Mouse (Mus musculus): ENCODE data around the gene Cmtm4.
A peak's percentile ranks its signal among the peaks of the same experiment; 100 is the strongest.
"Not testable (repeated sequence)": the region's sequence is repeated elsewhere in the genome, so short reads cannot be mapped to it uniquely, and the experiment has no call there.

The Cmtm4 gene

DNA sequence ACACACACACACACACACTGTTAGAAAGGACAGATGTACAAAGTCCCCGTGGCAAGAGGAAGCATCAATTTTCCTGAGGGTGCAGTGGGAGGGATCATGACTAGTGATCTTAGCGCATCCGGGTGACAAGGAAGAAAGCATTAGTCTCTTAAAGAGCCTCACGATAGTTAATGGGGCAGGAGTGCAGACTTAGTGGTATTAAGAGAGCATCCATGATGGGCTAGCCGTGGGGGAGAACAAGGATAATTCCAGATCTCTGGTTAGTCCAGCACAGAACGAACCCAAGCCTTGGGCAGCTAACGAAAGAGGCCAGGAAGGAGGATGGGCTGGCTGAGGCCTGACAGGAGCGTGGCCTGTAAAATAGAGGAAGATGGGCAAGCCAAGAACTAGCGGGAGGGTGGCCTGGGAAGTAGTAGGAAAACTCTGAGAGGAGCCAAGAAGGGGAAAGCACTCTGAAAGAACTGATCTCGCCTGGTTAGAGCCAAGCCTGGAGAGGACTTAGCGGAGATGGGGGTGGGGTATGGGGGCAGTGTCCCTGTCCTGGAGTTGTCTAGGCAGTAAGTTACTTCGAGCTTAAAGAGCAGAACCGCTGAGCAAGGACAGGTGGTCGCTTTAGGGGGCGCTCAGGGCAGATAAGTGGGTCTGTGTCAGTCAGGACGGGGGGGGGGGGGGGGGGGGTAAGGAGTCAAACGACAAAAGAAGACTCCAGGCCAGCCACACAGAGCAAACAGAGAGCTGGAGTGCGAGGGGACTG is 56.2 kb downstream of the Cmtm4 start, which contains the start of gene Cmtm3:
Cmtm3 (plus strand) TSS at position 182 of the 754 bp plus-strand sequence.
- DNase-seq (ENCODE audit: low spot score in 2 of 2), result peak in 1 of 2 experiments; percentile 20

- no peak for DNase-seq (ENCODE audit: low spot score in 2 of 2)
Measured at GRCm38 (mm10) chr8:104337890-104338289, 57.7 kb downstream of the Cmtm4 start.

- DNase-seq (ENCODE audit: low spot score in 2 of 2), result no peak
Measured at GRCm38 (mm10) chr8:104336806-104337205, 58.8 kb downstream of the Cmtm4 start.

GRCm38 (mm10) chr8:104334196-104334595 is 61.4 kb downstream of the Cmtm4 start:
- DNase-seq (ENCODE audit: low spot score in 2 of 2), result no peak

DNA sequence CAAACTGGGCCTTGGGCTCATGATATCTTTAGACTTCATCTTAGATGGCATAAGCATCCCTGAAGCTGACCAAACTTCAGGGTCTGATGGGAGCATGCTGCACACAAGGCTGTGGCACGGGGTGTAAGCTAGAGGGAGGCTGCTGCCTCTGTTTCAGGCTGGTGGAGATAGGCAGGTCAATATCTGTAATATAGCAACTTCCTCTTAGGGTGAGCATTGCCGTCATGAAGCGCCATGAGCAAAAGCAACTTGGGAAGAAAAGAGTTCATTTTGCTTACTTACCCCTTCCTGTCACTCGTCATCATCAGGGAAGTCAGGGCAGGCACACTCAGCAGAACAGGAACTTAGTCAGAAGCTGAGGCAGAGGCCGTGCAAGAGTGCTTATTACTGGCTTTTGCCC is 61.8 kb downstream of the Cmtm4 start:
- no peak for DNase-seq (ENCODE audit: low spot score in 2 of 2)

DNA sequence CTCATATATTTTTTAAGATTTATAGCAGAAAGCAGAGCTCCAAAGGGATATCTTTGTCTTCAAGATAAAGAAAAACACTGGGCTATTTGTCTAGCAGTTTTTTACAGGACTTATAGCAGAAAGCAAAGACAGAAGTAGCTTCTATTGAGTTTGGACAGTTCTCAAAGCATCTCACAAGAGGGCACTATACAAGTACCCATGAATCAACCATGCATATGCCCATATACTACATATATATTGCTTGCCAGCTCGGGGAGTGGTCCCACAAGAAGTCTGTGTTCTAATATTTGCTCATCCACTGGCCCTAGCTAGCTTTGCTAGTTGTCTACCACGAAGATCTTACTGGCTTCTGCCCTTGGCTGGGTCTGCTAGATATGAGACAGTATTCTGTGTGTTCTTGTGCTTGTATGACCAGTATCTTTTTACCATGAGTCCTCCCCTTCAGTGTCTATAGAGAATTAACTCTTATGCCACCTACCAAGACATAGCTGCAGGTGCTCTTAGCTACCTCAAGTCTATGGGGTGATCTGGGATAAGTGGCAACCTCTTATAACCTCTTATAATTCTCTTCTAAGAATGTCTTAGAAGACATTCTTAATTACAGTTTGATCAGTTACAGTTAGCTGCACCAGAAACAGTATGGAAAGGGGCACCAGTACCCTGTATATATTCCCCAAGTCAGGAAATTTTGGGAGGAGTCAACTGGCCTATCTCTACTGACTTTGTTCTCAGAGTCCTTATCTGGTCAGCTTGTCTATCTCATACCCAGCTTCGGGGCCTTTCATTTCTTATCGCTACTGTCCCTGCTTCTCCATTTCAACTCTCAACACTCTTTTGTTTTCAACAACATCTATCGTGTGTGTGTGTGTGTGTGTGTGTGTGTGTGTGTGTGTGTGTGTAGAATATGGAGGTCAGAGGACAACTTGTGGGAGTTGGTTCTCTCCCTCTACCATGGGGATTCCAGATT is 62.7 kb downstream of the Cmtm4 start:
- DNase-seq (ENCODE audit: low spot score in 2 of 2), result no peak

GRCm38 (mm10) chr8:104321930-104322329 is 73.7 kb downstream of the Cmtm4 start, which contains the start of gene Cmtm2b:
Gene Cmtm2b (plus strand): TSS chr8:104322230.
- not testable (repeated sequence) for DNase-seq (ENCODE audit: low spot score in 2 of 2)

DNA sequence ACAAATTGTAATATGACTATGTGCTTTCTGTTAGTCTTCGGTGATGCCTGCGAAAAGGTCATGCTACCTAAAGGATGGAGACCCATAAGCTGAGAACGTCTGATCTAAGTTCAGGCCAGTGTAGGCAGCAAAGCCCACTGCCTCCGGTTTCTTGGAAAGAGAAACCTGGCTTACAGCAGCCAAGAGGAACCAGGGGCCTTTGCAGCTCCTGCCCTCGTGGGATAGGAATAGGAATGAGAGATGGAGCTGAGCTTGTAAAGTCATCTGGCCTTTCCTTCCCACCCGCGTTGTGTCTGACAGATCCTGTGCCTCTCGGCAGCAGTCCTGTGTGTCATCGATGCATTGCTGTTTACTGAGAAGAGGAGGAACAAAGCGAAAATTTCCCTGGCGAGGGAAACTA is 74.3 kb downstream of the Cmtm4 start, which contains the start of gene Gm11020:
Gm11020 (plus strand) TSS at position 301 of the 400 bp plus-strand sequence.
- not testable (repeated sequence) for DNase-seq (ENCODE audit: low spot score in 2 of 2)

DNA sequence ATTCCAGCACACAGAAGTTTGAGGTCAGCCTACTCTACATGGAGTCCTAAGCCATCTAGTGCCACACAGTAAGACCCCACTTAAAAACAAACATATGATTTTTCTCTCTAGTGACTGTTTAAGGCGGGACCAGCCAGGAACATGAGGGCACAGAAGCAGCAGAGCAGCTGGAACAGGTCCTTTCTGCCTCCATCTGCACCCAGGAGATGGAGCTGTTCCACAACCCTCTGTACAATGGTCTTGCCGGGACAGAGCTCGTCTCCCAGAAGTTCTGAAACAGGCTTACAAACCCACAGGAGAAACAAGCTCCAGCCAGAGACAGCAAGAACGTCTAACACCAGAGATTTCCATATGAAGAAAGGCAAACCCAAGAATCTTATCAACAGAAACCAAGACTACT is 82.3 kb downstream of the Cmtm4 start:
- DNase-seq (ENCODE audit: low spot score in 2 of 2), result peak in 1 of 2 experiments; percentile 6

DNA sequence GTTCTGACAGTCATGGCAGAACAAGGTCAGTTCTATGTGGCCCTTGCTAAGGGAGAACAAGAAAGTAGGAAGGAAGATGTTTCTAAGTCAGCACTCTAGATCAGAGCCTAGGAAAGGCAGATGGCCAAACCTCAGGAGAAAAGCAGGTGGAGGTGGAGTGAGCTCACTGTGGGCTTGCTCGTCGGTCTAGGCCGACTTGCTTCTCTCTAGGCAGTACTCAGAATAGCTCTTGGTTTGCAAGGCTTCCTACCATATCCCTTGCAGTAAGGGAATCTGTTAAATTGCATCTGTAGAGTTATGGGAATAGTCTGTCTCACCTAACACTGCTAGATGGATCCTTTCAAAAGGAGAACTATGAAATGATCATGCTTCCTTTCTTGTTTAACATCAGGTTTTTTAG is 83.6 kb downstream of the Cmtm4 start:
- peak in 1 of 2 experiments; percentile 8 for DNase-seq (ENCODE audit: low spot score in 2 of 2)

GRCm38 (mm10) chr8:104309441-104310155 is 86.0 kb downstream of the Cmtm4 start, which contains the start of the genes Gm45711 and Cmtm1:
Gene Gm45711 (minus strand): TSS chr8:104310081.
Gene Cmtm1 (minus strand): TSS chr8:104310145.
- DNase-seq (ENCODE audit: low spot score in 2 of 2), result peak in 1 of 2 experiments; percentile 3

GRCm38 (mm10) chr8:104308341-104308740 is 87.3 kb downstream of the Cmtm4 start:
- DNase-seq (ENCODE audit: low spot score in 2 of 2), result not testable (repeated sequence)

DNA sequence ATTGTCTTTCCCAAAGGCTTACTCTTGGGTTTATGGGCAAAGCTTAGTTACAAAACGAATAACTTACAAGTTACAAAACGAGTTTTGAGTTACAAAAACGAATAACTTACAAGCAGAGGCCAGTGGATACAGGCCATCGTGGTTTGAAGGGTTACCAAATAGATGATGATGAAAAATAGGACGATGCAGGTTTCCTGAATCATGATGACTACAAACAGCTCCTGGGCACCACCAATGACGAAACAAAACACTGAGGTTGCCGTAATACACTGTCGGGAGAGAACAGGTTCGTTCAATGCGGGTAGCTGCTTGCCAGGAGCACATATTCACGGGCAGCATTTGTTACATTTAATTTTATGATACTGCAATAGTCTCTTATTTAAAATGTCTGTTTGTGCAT is 90.6 kb downstream of the Cmtm4 start:
- DNase-seq (ENCODE audit: low spot score in 2 of 2), result no peak

DNA sequence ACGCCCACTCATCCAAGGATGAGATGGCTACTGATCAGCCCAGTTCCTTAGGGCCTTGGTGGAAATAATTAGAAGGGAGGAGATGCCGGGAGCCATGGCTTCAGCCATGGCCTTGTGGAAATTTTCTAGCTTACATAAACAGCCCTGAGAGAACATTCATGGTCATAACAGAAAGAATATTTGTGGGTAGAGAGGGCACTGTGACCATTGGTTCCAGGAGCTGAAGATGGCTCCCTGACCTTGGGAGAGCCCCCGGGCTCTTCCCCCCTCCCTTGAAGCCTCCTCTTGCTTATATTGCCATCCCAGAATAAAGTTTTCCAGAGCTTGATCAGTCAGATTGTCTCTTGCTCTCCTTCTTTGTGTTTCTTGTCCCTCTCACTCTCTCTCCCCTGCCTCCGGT is 93.1 kb downstream of the Cmtm4 start:
- DNase-seq (ENCODE audit: low spot score in 2 of 2), result not testable (repeated sequence)

DNA sequence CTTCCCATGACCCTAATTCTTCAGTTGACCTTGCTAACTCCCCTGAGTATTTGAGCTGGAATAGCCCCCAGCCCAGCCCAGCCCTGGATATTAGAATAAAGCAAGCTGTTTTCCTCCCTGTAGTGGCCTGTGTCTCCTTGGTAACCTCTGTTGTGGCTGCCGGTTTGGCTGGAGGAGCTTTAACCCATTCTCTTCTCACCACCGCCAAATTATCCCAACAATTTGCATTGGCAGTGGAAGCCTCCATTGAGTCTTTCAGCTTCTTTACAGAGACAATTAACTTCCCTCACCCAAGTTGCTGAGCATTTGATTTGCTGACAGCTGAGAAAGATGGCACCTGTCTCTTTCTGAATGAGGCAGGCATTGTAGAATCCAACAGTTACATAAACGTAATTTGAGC is 94.0 kb downstream of the Cmtm4 start:
- DNase-seq (ENCODE audit: low spot score in 2 of 2), result peak in 1 of 2 experiments; percentile 4
